ENCODE assay signal across 42 mouse cellular contexts in the genomic region with DNA sequence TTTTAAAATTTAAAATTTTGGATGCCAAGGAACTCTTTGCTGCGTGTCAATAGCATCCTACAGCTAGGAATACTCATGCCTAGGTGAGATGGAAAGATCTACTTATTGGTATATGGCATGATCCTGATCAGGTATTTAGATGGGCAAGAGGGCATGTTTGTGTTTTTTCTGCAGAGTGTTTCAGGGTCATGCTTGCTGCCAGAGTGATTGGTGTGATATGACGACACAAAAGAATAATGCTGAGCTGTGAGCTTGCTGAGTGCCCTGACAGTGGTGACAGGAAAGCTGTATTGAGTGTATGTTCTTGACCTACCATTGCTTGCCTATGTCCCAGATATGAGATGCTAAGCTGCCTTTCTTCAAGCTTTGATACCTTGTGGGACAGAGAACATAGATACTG. TPM values are rescaled to one million over a fixed set of nuclear protein-coding genes. Genes with fewer than 3 reads are reported as not detected.
"Had no signal": no experiment of that assay in that cellular context is flagged by ENCODE, and none has a peak within 500 bp of the region (broad histone marks: within the 10 kb centered on the region; RNA-seq: fewer than 3 reads in every experiment).

No protein-coding gene starts in this region.

- H3K4me3 ChIP-seq: heart, adult 2 months; heart, embryonic 13.5 days; heart, embryonic 15.5 days; hindbrain, embryonic 13.5 days; hindbrain, embryonic 15.5 days; kidney, embryonic 15.5 days; limb, embryonic 13.5 days; limb, embryonic 15.5 days; liver, embryonic 13.5 days; liver, embryonic 15.5 days had no signal

- H3K27ac ChIP-seq: heart, adult 2 months; heart, embryonic 13.5 days; heart, embryonic 15.5 days; hindbrain, embryonic 13.5 days; hindbrain, embryonic 15.5 days; hindbrain, postnatal 0 days; kidney, embryonic 15.5 days; kidney, postnatal 0 days; limb, embryonic 13.5 days; limb, embryonic 15.5 days; liver, embryonic 13.5 days; liver, embryonic 15.5 days had no signal

- H3K9ac ChIP-seq: heart, embryonic 13.5 days; heart, embryonic 15.5 days; hindbrain, embryonic 13.5 days; hindbrain, embryonic 15.5 days; kidney, embryonic 15.5 days; limb, embryonic 13.5 days; limb, embryonic 15.5 days; liver, embryonic 13.5 days; liver, embryonic 15.5 days had no signal

- H3K27me3 ChIP-seq: heart, embryonic 13.5 days; heart, embryonic 15.5 days; hindbrain, embryonic 13.5 days; hindbrain, embryonic 15.5 days; kidney, embryonic 15.5 days; limb, embryonic 13.5 days; limb, embryonic 15.5 days; liver, embryonic 13.5 days; liver, embryonic 15.5 days had no signal

- ATAC-seq: hindbrain, postnatal 0 days; intestine, embryonic 16.5 days had no signal

- DNase-seq: gastrocnemius, postnatal 14 days; gastrocnemius, postnatal 36 days; heart, adult 11 months; heart, adult 2 months; heart, postnatal 14 days; heart, postnatal 36 days; kidney, adult 11 months; kidney, adult 2 months; kidney, adult 9 months; kidney, postnatal 14 days; kidney, postnatal 36 days; layer of hippocampus, adult 9-11 months; layer of hippocampus, postnatal 36 days; left cerebral cortex, postnatal 4 days; liver, embryonic 13.5 days had no signal

- H3K36me3 ChIP-seq: heart, embryonic 13.5 days; heart, embryonic 15.5 days; hindbrain, embryonic 13.5 days; hindbrain, embryonic 15.5 days; kidney, embryonic 15.5 days; limb, embryonic 13.5 days; limb, embryonic 15.5 days; liver, embryonic 13.5 days; liver, embryonic 15.5 days had no signal

- H3K4me1 ChIP-seq: heart, embryonic 13.5 days; heart, embryonic 15.5 days; hindbrain, embryonic 13.5 days; hindbrain, embryonic 15.5 days; kidney, embryonic 15.5 days; limb, embryonic 13.5 days; limb, embryonic 15.5 days; liver, embryonic 13.5 days; liver, embryonic 15.5 days had no signal

- H3K4me2 ChIP-seq: heart, embryonic 11.5 days; heart, embryonic 13.5 days; heart, embryonic 15.5 days; hindbrain, embryonic 13.5 days; hindbrain, embryonic 15.5 days; kidney, embryonic 15.5 days; limb, embryonic 13.5 days; limb, embryonic 15.5 days; liver, embryonic 13.5 days; liver, embryonic 15.5 days had no signal

- H3K9me3 ChIP-seq: heart, embryonic 13.5 days; heart, embryonic 15.5 days; hindbrain, embryonic 13.5 days; hindbrain, embryonic 15.5 days; kidney, embryonic 15.5 days; limb, embryonic 13.5 days; limb, embryonic 15.5 days; liver, embryonic 13.5 days; liver, embryonic 15.5 days had no signal

RNA-seq across cellular contexts. Expression of gene Mup20, which starts 30.8 kb away (rescaled TPM):
- total RNA-seq: gastrocnemius, adult 8-10 months; gastrocnemius, postnatal 14 days; gastrocnemius, postnatal 36 days; heart, adult 2 months; heart, postnatal 14 days; heart, postnatal 36 days; hematopoietic stem cell, adult 5-6 weeks; hindbrain, postnatal 0 days; layer of hippocampus, adult 18-20 months; layer of hippocampus, adult 8-10 months; layer of hippocampus, postnatal 14 days; layer of hippocampus, postnatal 36 days; left cerebral cortex, adult 18-20 months; left cerebral cortex, adult 8-10 months; left cerebral cortex, postnatal 10 days; left cerebral cortex, postnatal 25 days; left cerebral cortex, postnatal 4 days had no signal
- polyA plus RNA-seq: gonadal fat pad, adult 2 months; heart, adult 2 months; heart, embryonic 11.5 days; heart, embryonic 13.5 days; heart, embryonic 15.5 days; heart, postnatal 0 days; hindbrain, embryonic 11.5 days; hindbrain, embryonic 13.5 days; hindbrain, embryonic 15.5 days; hindbrain, postnatal 0 days; intestine, embryonic 14.5 days; intestine, embryonic 16.5 days; kidney, adult 2 months; kidney, embryonic 15.5 days; kidney, postnatal 0 days; large intestine, adult 2 months; limb, embryonic 11.5 days; limb, embryonic 13.5 days; limb, embryonic 15.5 days; liver, embryonic 13.5 days had no signal
